Mouse (Mus musculus) forebrain, embryonic 16.5 days (tissue): ENCODE measurements around the gene 9230102O04Rik. TPM values are rescaled to one million over a fixed set of nuclear protein-coding genes. Genes with fewer than 3 reads are reported as not detected.

ENCODE experiments used
- ATAC-seq: fragments of 200-750 bp; cut with Nextera tagmentation; 2 replicates; pipeline ENCODE4 v1.8.0; 2017; ENCODE audit warnings: mild to moderate bottlenecking, moderate library complexity
- H3K27ac ChIP-seq: fragments of 300-500 bp; sonication (generic); 2 replicates; pipeline ENCODE4 v1.5.1; 2014; ENCODE audit warnings: low read length, control low read depth
- H3K27me3 ChIP-seq: fragments of 300-500 bp; sonication (generic); replicated peaks from 2 replicates; pipeline ENCODE4 v1.6.1; 2014; ENCODE audit warnings: low read length; ENCODE audit not compliant: control insufficient read depth, insufficient read depth
- H3K36me3 ChIP-seq: fragments of 300-500 bp; sonication (generic); 2 replicates; pipeline ENCODE4 v1.6.1; 2014; ENCODE audit not compliant: control insufficient read depth, insufficient read depth
- H3K4me1 ChIP-seq: fragments of 300-500 bp; sonication (generic); replicated peaks from 2 replicates; pipeline ENCODE4 v1.6.1; 2014; ENCODE audit warnings: low read length; ENCODE audit not compliant: control insufficient read depth, insufficient read depth
- H3K4me2 ChIP-seq: fragments of 300-500 bp; sonication (generic); 2 replicates; pipeline ENCODE4 v1.6.1; 2014; ENCODE audit warnings: mild to moderate bottlenecking, low read length, control low read depth
- H3K4me3 ChIP-seq: fragments of 300-500 bp; sonication (generic); replicated peaks from 2 replicates; pipeline ENCODE4 v1.5.1; 2014; ENCODE audit warnings: mild to moderate bottlenecking, low read length, control low read depth
- H3K9ac ChIP-seq: fragments of 300-500 bp; sonication (generic); replicated peaks from 2 replicates; pipeline ENCODE4 v1.6.1; 2014; ENCODE audit warnings: low read depth, low read length, control low read depth
- H3K9me3 ChIP-seq: fragments of 300-500 bp; sonication (generic); 2 replicates; pipeline ENCODE4 v1.6.1; 2016; ENCODE audit warnings: low read length; ENCODE audit not compliant: control insufficient read depth
- whole genome bisulfite sequencing: fragments of 180-500 bp; shearing (Covaris S2); extraction: QIAGEN DNeasy Blood & Tissue Kit; methylation state at CpG from one replicate; pipeline ENCODE4 v1.1.7; 2014; 5-methylcytosine and 5-hydroxymethylcytosine counted together
- polyA plus RNA-seq: library from polyadenylated mRNA; unstranded; fragments of >200 nt; fragmentation: Nextera tagmentation; extraction: Ambion mirVana; gene quantifications from 2 replicates; pipeline ENCODE4 v1.2.1, GENCODE M21; 2015

The 9230102O04Rik gene
- polyA plus RNA-seq, 1 experiment from 2014 or later: not detected

- H3K9me3 ChIP-seq: no peaks in the 10 kb centered on the region
- no peak overlapping the region for H3K27ac ChIP-seq
- 54% methylated on average over 13 of the region's 13 CpGs for WGBS
- no peak for ATAC-seq
- H3K4me1 ChIP-seq: no peaks in the 10 kb centered on the region
- no peak overlapping the region for H3K4me2 ChIP-seq
- H3K9ac ChIP-seq: no peak overlapping the region
- H3K4me3 ChIP-seq: no peak overlapping the region
- H3K36me3 ChIP-seq: no peaks in the 10 kb centered on the region
- H3K27me3 ChIP-seq: no peaks in the 10 kb centered on the region
These were observed 36.3 kb downstream of the 9230102O04Rik start for GRCm38 (mm10) chr2:9852851-9853576.

DNA sequence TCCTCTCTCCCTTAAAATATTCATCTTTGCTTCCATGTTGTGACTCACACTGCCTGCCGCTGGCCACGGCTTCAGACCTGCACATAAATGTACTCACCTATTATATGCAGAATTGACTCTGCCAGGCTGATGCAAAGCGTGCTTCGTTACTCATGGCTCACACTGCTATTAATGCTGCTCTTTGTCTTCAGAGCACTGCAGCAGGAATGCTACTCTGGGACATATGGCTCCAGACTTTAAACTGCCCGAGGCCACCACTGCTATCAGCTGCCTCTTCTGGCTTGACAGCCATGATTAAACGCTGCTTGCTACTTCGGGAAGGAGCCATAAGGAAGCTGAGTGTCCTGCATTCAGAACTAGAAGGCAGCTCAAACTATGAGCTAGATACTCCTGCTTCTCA, 54.1 kb downstream of the 9230102O04Rik start:
- 0 out of 2 replicates have a peak, but pooled peaks have one; percentile 40 for ATAC-seq

DNA sequence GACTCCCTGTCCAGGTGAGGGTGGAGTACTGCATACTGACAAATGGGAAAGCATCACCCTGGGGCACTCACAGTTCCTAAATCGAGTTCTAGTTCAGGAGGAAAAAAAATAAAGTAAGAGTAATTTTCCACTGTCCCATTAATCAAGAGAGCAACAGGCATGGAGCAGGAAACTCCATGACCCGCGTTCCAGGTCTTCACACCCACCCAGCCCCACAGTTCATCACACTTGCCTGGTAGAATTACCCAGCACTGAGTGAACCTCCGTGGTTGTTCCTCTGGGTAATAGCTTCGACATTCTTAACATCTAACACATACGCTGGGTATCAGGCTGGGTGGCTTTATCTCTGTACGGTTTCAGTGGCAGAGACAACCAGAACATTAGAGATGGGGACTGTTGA, 55.6 kb downstream of the 9230102O04Rik start:
- no peak overlapping the region for H3K4me3 ChIP-seq
- no peaks in the 10 kb centered on the region for H3K27me3 ChIP-seq
- H3K27ac ChIP-seq: no peak overlapping the region
- H3K9ac ChIP-seq: no peak overlapping the region
- WGBS: 91% methylated on average over 7 of the region's 7 CpGs
- no peaks in the 10 kb centered on the region for H3K4me1 ChIP-seq
- no peak for ATAC-seq
- no peaks in the 10 kb centered on the region for H3K36me3 ChIP-seq
- no peak overlapping the region for H3K4me2 ChIP-seq
- H3K9me3 ChIP-seq: no peaks in the 10 kb centered on the region

More for the DNA sequence above, 54.1 kb downstream of the 9230102O04Rik start:
- H3K9ac ChIP-seq: no peak overlapping the region
- no peaks in the 10 kb centered on the region for H3K36me3 ChIP-seq
- H3K9me3 ChIP-seq: no peaks in the 10 kb centered on the region
- no peaks in the 10 kb centered on the region for H3K27me3 ChIP-seq
- WGBS: 52% methylated on average over 7 of the region's 7 CpGs
- no peaks in the 10 kb centered on the region for H3K4me1 ChIP-seq
- no peak overlapping the region for H3K4me3 ChIP-seq
- no peak overlapping the region for H3K27ac ChIP-seq
- H3K4me2 ChIP-seq: no peak overlapping the region

Other genes starting within 250 kb of the 9230102O04Rik start
- gene 4930412O13Rik, start 8.3 kb downstream of the 9230102O04Rik start, polyA plus RNA-seq: not detected in 2 replicates
- gene Gata3, start 494 bp upstream of the 9230102O04Rik start, polyA plus RNA-seq: 0.42 and 2.2 TPM in 2 replicates
- gene Taf3, start 159.1 kb upstream of the 9230102O04Rik start, polyA plus RNA-seq: 14.3 and 14.5 TPM in 2 replicates
- 543 and 544 TPM in 2 replicates for gene Atp5c1, start 191.0 kb upstream of the 9230102O04Rik start, polyA plus RNA-seq
- 34.2 and 39.8 TPM in 2 replicates for gene Kin, start 191.1 kb upstream of the 9230102O04Rik start, polyA plus RNA-seq
- 2.1 and 3.8 TPM in 2 replicates for gene Itih2, start 241.9 kb upstream of the 9230102O04Rik start, polyA plus RNA-seq